14 mouse cellular contexts compared by ENCODE assay signal in the genomic region with DNA sequence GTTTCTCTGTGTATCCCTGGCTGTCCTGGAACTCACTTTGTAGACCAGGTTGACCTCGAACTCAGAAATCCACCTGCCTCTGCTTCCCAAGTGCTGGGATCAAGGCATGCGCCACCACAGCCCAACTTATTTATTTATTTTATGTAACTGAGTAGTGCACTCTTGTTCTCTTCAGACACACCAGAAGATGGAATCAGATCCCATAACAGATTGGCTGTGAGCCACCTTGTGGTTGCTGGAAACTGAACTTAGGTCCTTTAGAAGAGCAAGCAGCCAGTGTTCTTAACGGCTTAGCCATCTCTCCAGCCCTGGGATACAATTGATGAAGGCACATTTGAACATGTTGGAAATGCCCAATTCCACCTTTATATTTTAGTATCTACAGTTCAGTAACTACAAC. TPM values are rescaled to one million over a fixed set of nuclear protein-coding genes. Genes with fewer than 3 reads are reported as not detected.
DNase-seq lines count a peak whose midpoint lies in the region; ATAC-seq and TF ChIP-seq lines count a peak whose summit lies in the region.
"Had no signal": no experiment of that assay in that cellular context is flagged by ENCODE, and none has a peak within 500 bp of the region (broad histone marks: within the 10 kb centered on the region; RNA-seq: fewer than 3 reads in every experiment).

No protein-coding gene starts in this region.

- no peak for ATAC-seq in intestine, postnatal 0 days
- no peak for ATAC-seq in intestine, embryonic 15.5 days
- no peak for ATAC-seq in liver, postnatal 0 days

- WGBS in intestine, postnatal 0 days = 79% methylated on average over 3 of the region's 3 CpGs
- 84% methylated on average over 3 of the region's 3 CpGs for WGBS in intestine, embryonic 15.5 days
- 83% methylated on average over 3 of the region's 3 CpGs for WGBS in liver, postnatal 0 days (ENCODE audit: insufficient replicate concordance)

- peak; percentile 25 for DNase-seq in lung, postnatal 10 days
- DNase-seq in lung, postnatal 25 days (ENCODE audit: low spot score) = no peak
- peak; percentile 76 for DNase-seq in NIH3T3 (ENCODE audit: low read depth)
- DNase-seq in kidney, postnatal 36 days = peak; percentile 44 to 54
- no peak for DNase-seq in spleen, postnatal 14 days (ENCODE audit: low spot score in 2 of 2)
- DNase-seq in liver, postnatal 0 days = no peak
- DNase-seq: cerebellum, adult 2 months; gastrocnemius, postnatal 10 days; right cerebral cortex, postnatal 4 days had no signal

- no peaks in the 10 kb centered on the region for H3K9me3 ChIP-seq in intestine, postnatal 0 days (ENCODE audit: control insufficient read depth)
- no peaks in the 10 kb centered on the region for H3K9me3 ChIP-seq in intestine, embryonic 15.5 days
- no peaks in the 10 kb centered on the region for H3K9me3 ChIP-seq in liver, postnatal 0 days (ENCODE audit: low read length)
- H3K9me3 ChIP-seq: stomach, embryonic 15.5 days had no signal

- no peak overlapping the region for H3K9ac ChIP-seq in intestine, postnatal 0 days (ENCODE audit: low read depth, low read length)
- no peak overlapping the region for H3K9ac ChIP-seq in intestine, embryonic 15.5 days
- H3K9ac ChIP-seq in liver, postnatal 0 days (replicated peaks) = no peak overlapping the region
- H3K9ac ChIP-seq: hindbrain, embryonic 14.5 days; liver, embryonic 14.5 days; stomach, embryonic 15.5 days had no signal

- H3K4me1 ChIP-seq in intestine, postnatal 0 days (replicated peaks; ENCODE audit: control insufficient read depth, insufficient read depth, low read length) = no peaks in the 10 kb centered on the region
- H3K4me1 ChIP-seq in intestine, embryonic 15.5 days (replicated peaks) = no peaks in the 10 kb centered on the region
- H3K4me1 ChIP-seq in liver, postnatal 0 days (ENCODE audit: insufficient read depth) = no peaks in the 10 kb centered on the region
- H3K4me1 ChIP-seq: stomach, embryonic 15.5 days had no signal

- no peak for TF ChIP-seq EP300 in liver, postnatal 0 days (IDR thresholded peaks at IDR 0.05; ENCODE audit: low read depth)

- H3K36me3 ChIP-seq in intestine, postnatal 0 days (ENCODE audit: control insufficient read depth, insufficient read depth) = peaks cover 99% of the 10 kb centered on the region
- peaks cover 79% of the 10 kb centered on the region for H3K36me3 ChIP-seq in intestine, embryonic 15.5 days
- H3K36me3 ChIP-seq in liver, postnatal 0 days (replicated peaks; ENCODE audit: insufficient read depth, low read length) = peaks cover 96% of the 10 kb centered on the region

- no peak overlapping the region for H3K27ac ChIP-seq in intestine, postnatal 0 days (ENCODE audit: low read depth, low read length)
- H3K27ac ChIP-seq in intestine, embryonic 15.5 days = no peak overlapping the region
- no peak overlapping the region for H3K27ac ChIP-seq in liver, postnatal 0 days (ENCODE audit: low read depth)
- H3K27ac ChIP-seq: hindbrain, embryonic 14.5 days; liver, embryonic 14.5 days; stomach, embryonic 15.5 days had no signal

- H3K4me3 ChIP-seq in intestine, postnatal 0 days (ENCODE audit: low read depth, low read length) = no peak overlapping the region
- no peak overlapping the region for H3K4me3 ChIP-seq in intestine, embryonic 15.5 days (replicated peaks)
- H3K4me3 ChIP-seq in liver, postnatal 0 days (ENCODE audit: low read depth, low read length) = no peak overlapping the region
- H3K4me3 ChIP-seq: stomach, embryonic 15.5 days had no signal

- no peaks in the 10 kb centered on the region for H3K27me3 ChIP-seq in intestine, postnatal 0 days (replicated peaks; ENCODE audit: control insufficient read depth, insufficient read depth, low read length)
- no peaks in the 10 kb centered on the region for H3K27me3 ChIP-seq in intestine, embryonic 15.5 days (replicated peaks)
- H3K27me3 ChIP-seq in liver, postnatal 0 days (ENCODE audit: insufficient read depth, low read length) = no peaks in the 10 kb centered on the region
- H3K27me3 ChIP-seq: stomach, embryonic 15.5 days had no signal

- no peak overlapping the region for H3K4me2 ChIP-seq in intestine, postnatal 0 days (replicated peaks; ENCODE audit: low read depth)
- H3K4me2 ChIP-seq in intestine, embryonic 15.5 days (replicated peaks) = no peak overlapping the region
- H3K4me2 ChIP-seq in liver, postnatal 0 days (ENCODE audit: low read depth, low read length) = no peak overlapping the region
- H3K4me2 ChIP-seq: hindbrain, embryonic 14.5 days; stomach, embryonic 15.5 days had no signal

- TF ChIP-seq CTCF in intestine, postnatal 0 days (IDR thresholded peaks at IDR 0.05; ENCODE audit: low read depth) = peak; percentile 61
- no peak for TF ChIP-seq CTCF in liver, postnatal 0 days (IDR thresholded peaks at IDR 0.05; ENCODE audit: low read depth)

RNA-seq across cellular contexts. Expression of a gene that starts 12.9 kb away (rescaled TPM):
- polyA plus RNA-seq in intestine, postnatal 0 days (2015; fragmentation: Nextera tagmentation; extraction: Ambion mirVana) = 2.7 and 3.0 TPM in 2 replicates
- 1.1 and 2.6 TPM in 2 replicates for polyA plus RNA-seq in intestine, embryonic 15.5 days (2015; fragmentation: Nextera tagmentation; extraction: Ambion mirVana)
- 0.47 and 0.91 TPM in 2 replicates for polyA plus RNA-seq in liver, postnatal 0 days (2015; fragmentation: Nextera tagmentation; extraction: Ambion mirVana)
- polyA plus RNA-seq: liver, embryonic 14.5 days had no signal

RNA-seq across cellular contexts. Expression of a gene that starts 27.8 kb away (rescaled TPM):
- polyA plus RNA-seq in intestine, postnatal 0 days (2015; fragmentation: Nextera tagmentation; extraction: Ambion mirVana) = 40.2 and 46.1 TPM in 2 replicates
- 69.0 and 69.5 TPM in 2 replicates for polyA plus RNA-seq in intestine, embryonic 15.5 days (2015; fragmentation: Nextera tagmentation; extraction: Ambion mirVana)
- 22.5 and 22.7 TPM in 2 replicates for polyA plus RNA-seq in liver, postnatal 0 days (2015; fragmentation: Nextera tagmentation; extraction: Ambion mirVana)

RNA-seq across cellular contexts. Expression of a gene that starts 28.0 kb away (rescaled TPM):
- polyA plus RNA-seq in intestine, postnatal 0 days (2015; fragmentation: Nextera tagmentation; extraction: Ambion mirVana) = 29.7 and 33.4 TPM in 2 replicates
- polyA plus RNA-seq in intestine, embryonic 15.5 days (2015; fragmentation: Nextera tagmentation; extraction: Ambion mirVana) = 123 and 126 TPM in 2 replicates
- 24.9 and 31.2 TPM in 2 replicates for polyA plus RNA-seq in liver, postnatal 0 days (2015; fragmentation: Nextera tagmentation; extraction: Ambion mirVana)

Comparison
In these comparisons a context has a peak if more than half of its experiments do, and no peak if none do; other contexts are left out.
1. DNase-seq: peak in lung, postnatal 10 days (single experiment), NIH3T3 (single experiment) and kidney, postnatal 36 days (2 of 2); none in lung, postnatal 25 days (single experiment), spleen, postnatal 14 days (0 of 2) and liver, postnatal 0 days (single experiment).